Mouse (Mus musculus) lung, embryonic 16.5 days (tissue): Measurements from ENCODE around the gene Ttc39d. TPM values are rescaled to one million over a fixed set of nuclear protein-coding genes. Genes with fewer than 3 reads are reported as not detected.

Experiments used
- polyA plus RNA-seq: library from polyadenylated mRNA; unstranded; fragments of >200 nt; fragmentation: Nextera tagmentation; extraction: Ambion mirVana; gene quantifications from 2 replicates; pipeline ENCODE4 v1.2.1, GENCODE M21; 2015

The Ttc39d gene
- polyA plus RNA-seq, 1 experiment from 2014 or later: 0.24 TPM

Other genes with a start within 250 kb of the Ttc39d start
- 64.6 and 64.9 TPM in 2 replicates for gene Hnrnpll, start 145.1 kb upstream of the Ttc39d start, polyA plus RNA-seq
- gene Galm, start 80.0 kb upstream of the Ttc39d start, polyA plus RNA-seq: 20.4 TPM in 2 replicates
- 552 and 582 TPM in 2 replicates for gene Srsf7, start 153 bp upstream of the Ttc39d start, polyA plus RNA-seq
- gene Gemin6, start 17.0 kb downstream of the Ttc39d start, polyA plus RNA-seq: 37.0 and 38.5 TPM in 2 replicates
- gene Morn2, start 82.7 kb downstream of the Ttc39d start, polyA plus RNA-seq: 35.8 and 37.9 TPM in 2 replicates
- gene Dhx57, start 83.0 kb downstream of the Ttc39d start, polyA plus RNA-seq: 14.5 and 15.2 TPM in 2 replicates
- 0.57 and 1.4 TPM in 2 replicates for gene Arhgef33, start 99.9 kb downstream of the Ttc39d start, polyA plus RNA-seq
- 0.88 TPM in 1 of 2 replicates, not detected in the other for gene Gm10190, start 166.1 kb downstream of the Ttc39d start, polyA plus RNA-seq